Mouse (Mus musculus) lung, embryonic 14.5 days (tissue): Measurements from ENCODE around the gene Rab34. TPM values are rescaled to one million over a fixed set of nuclear protein-coding genes. Genes with fewer than 3 reads are reported as not detected.

Experiments
- ATAC-seq: fragments of 200-750 bp; cut with Nextera tagmentation; 2 replicates; pipeline ENCODE4 v1.8.0; 2017; ENCODE audit warnings: mild to moderate bottlenecking, moderate TSS enrichment, moderate library complexity; ENCODE audit not compliant: insufficient read depth
- DNase-seq: peaks from one replicate; pipeline ENCODE4 v3.0.0-alpha.2; 2015
- H3K27ac ChIP-seq: fragments of 300-500 bp; sonication (generic); 2 replicates; pipeline ENCODE4 v1.5.1; 2014; ENCODE audit warnings: low read depth, mild to moderate bottlenecking, moderate library complexity
- H3K27me3 ChIP-seq: fragments of 300-500 bp; sonication (generic); 2 replicates; pipeline ENCODE4 v1.6.1; 2014; ENCODE audit warnings: low read length, control low read depth; ENCODE audit not compliant: insufficient read depth
- H3K36me3 ChIP-seq: fragments of 300-500 bp; sonication (generic); 2 replicates; pipeline ENCODE4 v1.6.1; 2014; ENCODE audit warnings: control low read depth; ENCODE audit not compliant: insufficient read depth
- H3K4me1 ChIP-seq: fragments of 300-500 bp; sonication (generic); 2 replicates; pipeline ENCODE4 v1.6.1; 2014; ENCODE audit warnings: antibody characterized with exemption, control low read depth; ENCODE audit not compliant: insufficient read depth
- H3K4me2 ChIP-seq: fragments of 300-500 bp; sonication (generic); 2 replicates; pipeline ENCODE4 v1.6.1; 2014; ENCODE audit warnings: mild to moderate bottlenecking
- H3K4me3 ChIP-seq: fragments of 300-500 bp; sonication (generic); 2 replicates; pipeline ENCODE4 v1.5.1; 2014; ENCODE audit warnings: low read depth, low read length
- H3K9ac ChIP-seq: fragments of 300-500 bp; sonication (generic); 2 replicates; pipeline ENCODE4 v1.6.1; 2014
- H3K9me3 ChIP-seq: fragments of 300-500 bp; sonication (generic); 2 replicates; pipeline ENCODE4 v1.6.1; 2016; ENCODE audit warnings: low read depth, low read length, control low read depth
- CTCF ChIP-seq: IDR thresholded peaks from 2 replicates; pipeline ENCODE4 v1.5.1; 2016; ENCODE audit warnings: antibody characterized with exemption, low read depth
- WGBS: fragments of 180-500 bp; shearing (Covaris S2); extraction: QIAGEN DNeasy Blood & Tissue Kit; methylation state at CpG from one replicate; pipeline ENCODE4 v1.1.7; 2014; 5-methylcytosine and 5-hydroxymethylcytosine counted together
- polyA plus RNA-seq: library from polyadenylated mRNA; unstranded; fragments of >200 nt; fragmentation: Nextera tagmentation; extraction: Ambion mirVana; gene quantifications from 2 replicates; pipeline ENCODE4 v1.2.1, GENCODE M21; 2014

The Rab34 gene
- 140 TPM in 2 replicates for polyA plus RNA-seq

DNA sequence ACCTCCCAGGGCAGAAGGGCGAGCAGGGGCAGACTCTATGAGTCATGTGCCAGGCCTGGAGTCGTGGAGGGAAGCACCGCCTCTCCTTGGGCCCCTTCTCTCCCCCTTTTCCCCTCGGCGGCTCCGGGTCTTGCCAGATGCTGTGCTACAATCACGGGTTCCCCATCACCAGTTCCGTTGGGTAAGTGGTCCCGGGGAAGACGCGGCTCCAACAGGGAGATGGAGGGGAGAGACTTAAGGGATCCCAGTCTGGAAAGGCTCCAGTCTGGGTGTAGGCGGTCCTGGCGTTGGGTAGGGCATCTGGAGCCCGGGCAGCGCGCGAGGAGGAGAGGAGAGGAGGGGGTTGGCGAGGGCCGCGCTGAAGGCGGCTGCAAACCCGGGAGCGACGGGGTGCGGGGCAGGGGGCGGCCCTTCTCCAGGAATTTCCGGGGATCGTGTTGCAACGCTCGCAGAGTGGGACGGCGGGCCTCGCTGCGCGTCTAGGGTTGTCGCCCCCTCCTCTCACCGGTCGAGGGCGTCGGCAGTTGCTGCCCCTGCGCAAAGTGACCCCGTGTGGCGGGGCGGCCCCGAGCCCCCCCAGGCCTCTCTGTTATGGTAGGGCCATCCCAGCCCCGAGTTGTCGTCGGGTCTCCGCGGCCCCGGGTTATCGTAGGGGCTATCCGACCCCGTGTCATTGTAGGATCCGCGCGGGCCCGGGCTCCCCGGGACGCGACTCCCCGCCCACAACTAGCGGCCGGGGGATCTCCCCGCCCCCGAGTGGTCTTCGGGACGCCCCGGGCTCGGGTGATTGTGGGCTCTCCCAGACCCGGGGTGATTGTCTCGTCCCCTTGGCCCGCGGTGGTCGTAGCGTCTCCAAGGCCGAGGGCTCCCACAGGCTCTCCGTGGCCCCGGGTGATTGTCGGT is at the start of gene Rab34:
TSS of gene Rab34 (plus strand) at position 100 of the 903 bp plus-strand sequence.
- Histone ChIP-seq H3K9ac (peak within 1 kb of the TSS; percentile 90), H3K4me3 (peak within 1 kb of the TSS; percentile 74), H3K9me3 (no peaks in the 10 kb centered on the region), H3K27ac (peak within 1 kb of the TSS; percentile 100), H3K4me2 (peak within 1 kb of the TSS; percentile 64), H3K4me1 (peaks cover 7% of the 10 kb centered on the region), H3K36me3 (peaks cover 27% of the 10 kb centered on the region), H3K27me3 (no peaks in the 10 kb centered on the region)
- peak; percentile 94 for DNase-seq
- WGBS = under 1% methylated on average over 79 of the region's 80 CpGs
- ATAC-seq = peak; percentile 85
- peak; percentile 27; the same call in 1 of the 2 replicates for TF ChIP-seq CTCF

DNA sequence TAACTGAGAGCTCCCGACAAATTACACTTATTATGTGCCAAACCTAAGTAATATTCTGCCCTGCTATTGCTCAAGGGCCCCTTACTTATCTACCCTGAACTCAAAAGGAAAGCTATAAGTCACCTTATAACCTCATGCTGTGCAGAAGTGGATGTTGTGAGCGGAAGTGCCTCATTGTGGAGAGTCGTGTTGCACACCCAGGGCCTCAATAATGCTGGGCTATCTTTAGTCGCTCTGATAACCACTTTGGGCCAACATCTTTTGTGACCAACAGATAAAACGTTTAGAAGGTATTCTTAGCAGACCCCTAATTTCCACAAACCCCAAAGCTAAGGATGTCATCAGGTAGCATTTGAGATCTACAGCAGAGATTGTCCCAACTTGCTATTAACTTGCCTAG is 47.6 kb upstream of the Rab34 start:
- no peak for TF ChIP-seq CTCF
- WGBS = 68% methylated on average over 5 of the region's 5 CpGs
- Histone ChIP-seq H3K36me3 (peaks cover 23% of the 10 kb centered on the region), H3K4me3 (no peak overlapping the region), H3K9ac (no peak overlapping the region), H3K4me2 (no peak overlapping the region), H3K27me3 (no peaks in the 10 kb centered on the region), H3K27ac (no peak overlapping the region), H3K4me1 (no peaks in the 10 kb centered on the region), H3K9me3 (no peaks in the 10 kb centered on the region)
- no peak for ATAC-seq
- DNase-seq = no peak

DNA sequence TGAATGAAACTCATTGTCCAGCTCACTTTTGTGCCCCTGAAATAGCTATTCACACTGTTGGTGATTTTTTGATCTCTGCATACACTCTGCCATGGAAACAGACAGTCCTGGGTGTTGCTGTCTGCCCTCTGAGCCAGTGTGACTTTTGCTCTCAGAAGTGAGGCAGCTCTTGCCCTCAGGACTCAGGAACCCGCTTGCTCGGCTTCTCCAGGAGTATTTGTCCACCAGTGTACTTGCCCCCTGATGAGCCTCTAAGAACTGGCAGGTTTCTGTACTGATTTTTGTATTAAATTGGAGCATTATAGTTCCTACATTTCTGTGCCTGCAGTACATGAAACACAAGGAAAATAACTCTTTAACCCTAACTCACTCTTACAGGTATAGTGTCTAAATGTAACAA is 44.7 kb upstream of the Rab34 start:
- Histone ChIP-seq H3K4me3 (no peak overlapping the region), H3K9me3 (no peaks in the 10 kb centered on the region), H3K4me1 (no peaks in the 10 kb centered on the region), H3K27me3 (no peaks in the 10 kb centered on the region), H3K9ac (no peak overlapping the region), H3K36me3 (peaks cover 39% of the 10 kb centered on the region), H3K4me2 (no peak overlapping the region), H3K27ac (no peak overlapping the region)
- TF ChIP-seq CTCF = no peak
- ATAC-seq (no peak), DNase-seq (no peak)
- 79% methylated on average over 2 of the region's 2 CpGs for WGBS

DNA sequence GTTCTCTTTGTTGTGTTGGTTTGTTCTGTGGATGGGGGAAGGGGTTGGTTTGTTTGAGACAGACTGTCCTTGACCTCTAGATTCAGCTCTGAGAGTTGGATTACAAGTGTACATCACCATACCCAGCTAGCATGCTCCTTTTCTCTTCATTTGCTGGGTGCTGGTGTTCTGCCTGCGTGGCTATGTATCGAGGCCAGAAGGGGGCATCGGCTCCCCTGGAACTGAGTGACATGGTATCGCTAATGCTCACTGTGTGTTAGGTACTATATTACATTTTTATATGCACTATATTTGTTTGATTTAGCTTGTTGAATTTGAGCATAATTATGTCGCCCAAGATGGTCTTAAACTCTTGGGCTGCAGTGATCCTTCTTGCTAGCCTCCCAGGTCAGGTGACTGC is 42.1 kb upstream of the Rab34 start:
- Histone ChIP-seq H3K4me1 (no peaks in the 10 kb centered on the region), H3K27ac (no peak overlapping the region), H3K9me3 (no peaks in the 10 kb centered on the region), H3K4me3 (no peak overlapping the region), H3K4me2 (no peak overlapping the region), H3K9ac (no peak overlapping the region), H3K27me3 (no peaks in the 10 kb centered on the region), H3K36me3 (peaks cover 65% of the 10 kb centered on the region)
- no peak for ATAC-seq
- 78% methylated on average over 5 of the region's 5 CpGs for WGBS
- peak; percentile 46 for TF ChIP-seq CTCF
- no peak for DNase-seq

DNA sequence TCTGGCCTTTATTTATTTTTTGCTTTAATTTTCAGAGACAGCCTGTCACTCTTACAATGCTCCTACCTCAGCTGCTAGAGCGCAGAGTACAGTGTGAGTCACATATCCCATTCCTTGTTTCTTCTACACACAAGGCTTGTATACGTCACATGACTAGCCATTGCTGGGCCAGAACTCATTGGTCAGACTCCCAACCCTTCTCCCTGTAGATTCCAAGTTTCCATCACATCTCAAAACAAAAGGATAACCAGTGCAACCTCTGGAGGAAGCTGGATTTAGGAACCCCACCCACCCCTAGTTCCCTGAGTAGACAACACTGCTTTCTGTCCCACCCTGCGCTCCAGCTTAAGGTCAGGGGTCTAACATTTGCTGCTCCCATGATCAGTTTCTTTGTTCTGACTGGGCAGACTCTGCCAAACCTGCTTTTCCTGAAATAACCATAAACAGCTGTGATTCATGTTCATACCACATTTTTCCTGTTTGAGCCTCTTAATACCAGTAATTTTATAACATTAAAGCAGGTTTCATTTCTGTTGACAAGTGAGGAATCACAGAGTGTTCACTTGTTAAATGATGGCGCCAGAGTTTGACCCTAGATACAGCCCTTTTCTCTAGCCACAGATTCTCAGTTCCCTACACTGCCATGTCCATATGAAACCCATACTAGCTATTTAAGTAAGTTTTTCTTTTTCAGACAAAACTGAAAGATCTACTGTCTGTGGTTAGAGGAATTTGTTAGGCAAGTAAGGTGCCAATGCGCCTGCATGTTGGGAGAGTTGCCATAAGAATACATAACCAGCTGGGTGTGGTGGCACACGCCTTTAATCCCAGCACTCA is 41.3 kb upstream of the Rab34 start:
- DNase-seq (no peak), ATAC-seq (no peak)
- Histone ChIP-seq H3K27me3 (no peaks in the 10 kb centered on the region), H3K4me1 (0 out of 2 replicates have a peak, but pooled peaks cover 2% of the 10 kb centered on the region), H3K4me2 (no peak overlapping the region), H3K27ac (no peak overlapping the region), H3K9me3 (no peaks in the 10 kb centered on the region), H3K36me3 (peaks cover 68% of the 10 kb centered on the region), H3K9ac (no peak overlapping the region), H3K4me3 (no peak overlapping the region)
- WGBS = 92% methylated on average over 6 of the region's 6 CpGs
- TF ChIP-seq CTCF = no peak

DNA sequence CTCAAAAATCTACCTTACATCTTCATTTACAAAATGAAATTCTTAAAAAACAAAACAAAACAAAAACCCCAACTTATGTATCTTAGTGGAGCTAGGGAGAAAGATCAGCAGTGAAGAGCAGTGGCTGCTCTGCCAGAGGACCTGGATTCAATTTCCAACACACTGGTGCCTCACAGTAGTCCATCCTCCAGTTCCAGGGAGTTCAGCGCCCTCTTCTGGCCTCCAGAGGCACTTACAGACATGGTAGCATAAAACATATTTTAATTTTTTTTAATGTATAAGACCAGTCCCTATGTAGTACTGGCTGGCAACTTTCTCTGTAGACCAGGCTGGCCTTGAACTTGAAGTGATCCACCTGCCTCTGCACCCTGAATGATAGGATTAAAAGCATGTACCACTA is 37.1 kb upstream of the Rab34 start:
- Histone ChIP-seq H3K9me3 (no peaks in the 10 kb centered on the region), H3K27me3 (no peaks in the 10 kb centered on the region), H3K4me1 (0 out of 2 replicates have a peak, but pooled peaks cover 6% of the 10 kb centered on the region), H3K4me3 (no peak overlapping the region), H3K27ac (no peak overlapping the region), H3K36me3 (peaks cover 70% of the 10 kb centered on the region), H3K9ac (no peak overlapping the region), H3K4me2 (no peak overlapping the region)
- 38% methylated on average over 1 of the region's 1 CpGs for WGBS
- peak; percentile 60 for TF ChIP-seq CTCF
- ATAC-seq (no peak), DNase-seq (peak; percentile 48)
